Mouse (Mus musculus): ENCODE measurements around the gene Gimap7.

GRCm38 (mm10) chr6:48692962-48693361 lies 25.5 kb upstream of the Gimap7 start:
- no peak for TF ChIP-seq FLI1 (IDR thresholded peaks at IDR 0.05; ENCODE audit: low read length)
- TF ChIP-seq GATA1 (IDR thresholded peaks at IDR 0.05; ENCODE audit: borderline replicate concordance, low read length), result no peak

All from megakaryocyte, embryonic 14.5 days (primary cell).